Mouse (Mus musculus) retina, adult 2 months (tissue): Measurements from ENCODE around the gene Nhsl1.

ENCODE experiments used
- DNase-seq: peaks from one replicate; pipeline ENCODE4 v3.0.0-alpha.2; 2012; ENCODE audit warnings: low read depth, low spot score

Gene Nhsl1

GRCm38 (mm10) chr10:18483658-18484057 is 164.9 kb downstream of the Nhsl1 start:
- no peak for DNase-seq

- no peak for DNase-seq
These were observed 165.9 kb downstream of the Nhsl1 start for GRCm38 (mm10) chr10:18484731-18485130.

- no peak for DNase-seq
These were observed 169.5 kb downstream of the Nhsl1 start for GRCm38 (mm10) chr10:18488239-18488803.

- DNase-seq = no peak
These were observed 171.2 kb downstream of the Nhsl1 start for GRCm38 (mm10) chr10:18489936-18490335.

GRCm38 (mm10) chr10:18491952-18492351 is 173.2 kb downstream of the Nhsl1 start:
- no peak for DNase-seq

- DNase-seq = no peak
These were observed 174.5 kb downstream of the Nhsl1 start for GRCm38 (mm10) chr10:18493010-18493894.

GRCm38 (mm10) chr10:18494249-18494648 is 175.5 kb downstream of the Nhsl1 start:
- DNase-seq = no peak

- no peak for DNase-seq
These were observed 178.3 kb downstream of the Nhsl1 start for GRCm38 (mm10) chr10:18497066-18497465.

- no peak for DNase-seq
These were observed 183.2 kb downstream of the Nhsl1 start for GRCm38 (mm10) chr10:18501997-18502396.

GRCm38 (mm10) chr10:18505690-18506089 is 186.9 kb downstream of the Nhsl1 start:
- no peak for DNase-seq

GRCm38 (mm10) chr10:18506501-18506946 is 187.7 kb downstream of the Nhsl1 start:
- DNase-seq = no peak

GRCm38 (mm10) chr10:18507869-18508473 is 189.2 kb downstream of the Nhsl1 start:
- no peak for DNase-seq

GRCm38 (mm10) chr10:18508586-18508985 is 189.8 kb downstream of the Nhsl1 start:
- DNase-seq = no peak

GRCm38 (mm10) chr10:18510663-18511062 is 191.9 kb downstream of the Nhsl1 start:
- DNase-seq = no peak

- DNase-seq = no peak
These were observed 192.7 kb downstream of the Nhsl1 start for GRCm38 (mm10) chr10:18511496-18511895.

- DNase-seq = no peak
These were observed 203.8 kb downstream of the Nhsl1 start for GRCm38 (mm10) chr10:18522556-18522955.

GRCm38 (mm10) chr10:18525311-18525710 is 206.5 kb downstream of the Nhsl1 start:
- no peak for DNase-seq

GRCm38 (mm10) chr10:18525726-18526125 is 206.9 kb downstream of the Nhsl1 start:
- DNase-seq = no peak

GRCm38 (mm10) chr10:18526184-18526850 is 207.5 kb downstream of the Nhsl1 start:
- no peak for DNase-seq

GRCm38 (mm10) chr10:18526851-18527675 is 208.3 kb downstream of the Nhsl1 start:
- DNase-seq = no peak

- no peak for DNase-seq
These were observed 209.0 kb downstream of the Nhsl1 start for GRCm38 (mm10) chr10:18527766-18528165.
